Mouse (Mus musculus) hindbrain, embryonic 11.5 days (tissue): ENCODE measurements around the gene Ripply1. TPM values are rescaled to one million over a fixed set of nuclear protein-coding genes. Genes with fewer than 3 reads are reported as not detected.

Experiments
- ATAC-seq: fragments of 200-750 bp; cut with Nextera tagmentation; 2 replicates; pipeline ENCODE4 v1.8.0; 2017; ENCODE audit warnings: mild to moderate bottlenecking, moderate TSS enrichment, moderate library complexity; ENCODE audit not compliant: low FRiP score
- DNase-seq: peaks from one replicate; pipeline ENCODE4 v3.0.0-alpha.2; 2015; ENCODE audit warnings: low spot score
- H3K27ac ChIP-seq: fragments of 300-500 bp; sonication (generic); 2 replicates; pipeline ENCODE4 v1.5.1; 2014; ENCODE audit warnings: mild to moderate bottlenecking, low read depth, low read length
- H3K27me3 ChIP-seq: fragments of 300-500 bp; sonication (generic); 2 replicates; pipeline ENCODE4 v1.6.1; 2014; ENCODE audit warnings: mild to moderate bottlenecking, low read length, moderate library complexity, mixed read lengths; ENCODE audit not compliant: control insufficient read depth, insufficient read depth
- H3K36me3 ChIP-seq: fragments of 300-500 bp; sonication (generic); 2 replicates; pipeline ENCODE4 v1.6.1; 2014; ENCODE audit warnings: mild to moderate bottlenecking, low read length, moderate library complexity, mixed read lengths; ENCODE audit not compliant: control insufficient read depth, insufficient read depth
- H3K4me1 ChIP-seq: fragments of 300-500 bp; sonication (generic); replicated peaks from 2 replicates; pipeline ENCODE4 v1.6.1; 2014; ENCODE audit warnings: low read length, mixed read lengths; ENCODE audit not compliant: control insufficient read depth, insufficient read depth
- H3K4me2 ChIP-seq: fragments of 300-500 bp; sonication (generic); replicated peaks from 2 replicates; pipeline ENCODE4 v1.6.1; 2014; ENCODE audit warnings: mild to moderate bottlenecking, low read depth, low read length
- H3K4me3 ChIP-seq: fragments of 300-500 bp; sonication (generic); 2 replicates; pipeline ENCODE4 v1.5.1; 2014; ENCODE audit warnings: low read depth, low read length
- H3K9ac ChIP-seq: fragments of 300-500 bp; sonication (generic); 2 replicates; pipeline ENCODE4 v1.6.1; 2014; ENCODE audit warnings: low read depth, low read length
- H3K9me3 ChIP-seq: fragments of 300-500 bp; sonication (generic); 2 replicates; pipeline ENCODE4 v1.6.1; 2016; ENCODE audit warnings: low read length; ENCODE audit not compliant: control insufficient read depth
- WGBS: fragments of 180-500 bp; shearing (Covaris S2); extraction: QIAGEN DNeasy Blood & Tissue Kit; methylation state at CpG from one replicate; pipeline ENCODE4 v1.1.7; 2014; 5-methylcytosine and 5-hydroxymethylcytosine counted together
- polyA plus RNA-seq: library from polyadenylated mRNA; unstranded; fragments of >200 nt; fragmentation: Nextera tagmentation; extraction: Ambion mirVana; gene quantifications from 2 replicates; pipeline ENCODE4 v1.2.1, GENCODE M21; 2014

The Ripply1 gene
- not detected in 2 replicates for polyA plus RNA-seq

- Histone ChIP-seq H3K27ac (no peak within 1 kb of the TSS), H3K4me3 (no peak within 1 kb of the TSS), H3K4me2 (no peak within 1 kb of the TSS), H3K36me3 (no peaks in the 10 kb centered on the region), H3K9ac (no peak within 1 kb of the TSS), H3K9me3 (no peaks in the 10 kb centered on the region), H3K4me1 (0 out of 2 replicates have a peak, but pooled peaks cover 2% of the 10 kb centered on the region), H3K27me3 (peaks cover 2% of the 10 kb centered on the region; the same call in 1 of the 2 replicates)
- ATAC-seq = peak; percentile 60; the same call in 1 of the 2 replicates
- WGBS = 28% methylated on average over 6 of the region's 6 CpGs
- peak; percentile 4 for DNase-seq
Measured at GRCm38 (mm10) chrX:139782278-139783044, at the start of gene Ripply1. Ripply1 (minus strand) TSS chrX:139782353.

GRCm38 (mm10) chrX:139828363-139829092 lies 46.4 kb upstream of the Ripply1 start:
- WGBS = 93% methylated on average over 6 of the region's 6 CpGs
- Histone ChIP-seq H3K27me3 (no peaks in the 10 kb centered on the region), H3K4me2 (no peak overlapping the region), H3K27ac (no peak overlapping the region), H3K9me3 (no peaks in the 10 kb centered on the region), H3K9ac (no peak overlapping the region), H3K4me3 (no peak overlapping the region), H3K4me1 (no peaks in the 10 kb centered on the region), H3K36me3 (no peaks in the 10 kb centered on the region)
- DNase-seq = no peak
- ATAC-seq = no peak

GRCm38 (mm10) chrX:139826926-139827325 lies 44.8 kb upstream of the Ripply1 start:
- H3K4me3 ChIP-seq = no peak overlapping the region
- H3K4me1 ChIP-seq = no peaks in the 10 kb centered on the region
- no peaks in the 10 kb centered on the region for H3K9me3 ChIP-seq
- no peak overlapping the region for H3K27ac ChIP-seq
- WGBS = 89% methylated on average over 4 of the region's 4 CpGs
- no peaks in the 10 kb centered on the region for H3K36me3 ChIP-seq
- ATAC-seq (no peak), DNase-seq (no peak)
- H3K27me3 ChIP-seq = no peaks in the 10 kb centered on the region
- H3K4me2 ChIP-seq = no peak overlapping the region
- no peak overlapping the region for H3K9ac ChIP-seq

- H3K4me2 ChIP-seq = no peak overlapping the region
- 92% methylated on average over 1 of the region's 1 CpGs for WGBS
- no peaks in the 10 kb centered on the region for H3K4me1 ChIP-seq
- no peaks in the 10 kb centered on the region for H3K9me3 ChIP-seq
- H3K27me3 ChIP-seq = no peaks in the 10 kb centered on the region
- DNase-seq = no peak
- H3K9ac ChIP-seq = no peak overlapping the region
- no peak overlapping the region for H3K4me3 ChIP-seq
- no peaks in the 10 kb centered on the region for H3K36me3 ChIP-seq
- no peak for ATAC-seq
- no peak overlapping the region for H3K27ac ChIP-seq
Measured at GRCm38 (mm10) chrX:139825402-139825801, 43.2 kb upstream of the Ripply1 start.

GRCm38 (mm10) chrX:139815201-139815600 lies 33.0 kb upstream of the Ripply1 start:
- Histone ChIP-seq H3K4me1 (no peaks in the 10 kb centered on the region), H3K27ac (no peak overlapping the region), H3K9me3 (no peaks in the 10 kb centered on the region), H3K27me3 (0 out of 2 replicates have a peak, but pooled peaks cover 2% of the 10 kb centered on the region), H3K4me3 (no peak overlapping the region), H3K9ac (no peak overlapping the region), H3K4me2 (no peak overlapping the region), H3K36me3 (no peaks in the 10 kb centered on the region)
- DNase-seq (no peak), ATAC-seq (no peak)
- WGBS = 80% methylated on average over 5 of the region's 5 CpGs

GRCm38 (mm10) chrX:139814018-139814635 lies 32.0 kb upstream of the Ripply1 start:
- H3K27me3 ChIP-seq = 0 out of 2 replicates have a peak, but pooled peaks cover 2% of the 10 kb centered on the region
- 90% methylated on average over 8 of the region's 8 CpGs for WGBS

GRCm38 (mm10) chrX:139813299-139814002 lies 31.3 kb upstream of the Ripply1 start:
- Histone ChIP-seq H3K27ac (no peak overlapping the region), H3K27me3 (0 out of 2 replicates have a peak, but pooled peaks cover 2% of the 10 kb centered on the region), H3K36me3 (no peaks in the 10 kb centered on the region), H3K9ac (no peak overlapping the region), H3K4me1 (no peaks in the 10 kb centered on the region), H3K9me3 (no peaks in the 10 kb centered on the region), H3K4me3 (no peak overlapping the region), H3K4me2 (no peak overlapping the region)
- 69% methylated on average over 9 of the region's 9 CpGs for WGBS
- DNase-seq (no peak), ATAC-seq (no peak)

More at GRCm38 (mm10) chrX:139814018-139814635, 32.0 kb upstream of the Ripply1 start:
- no peak overlapping the region for H3K4me2 ChIP-seq
- no peak overlapping the region for H3K9ac ChIP-seq
- no peaks in the 10 kb centered on the region for H3K4me1 ChIP-seq
- H3K36me3 ChIP-seq = no peaks in the 10 kb centered on the region
- no peak overlapping the region for H3K4me3 ChIP-seq
- no peak for ATAC-seq
- no peaks in the 10 kb centered on the region for H3K9me3 ChIP-seq
- no peak for DNase-seq
- no peak overlapping the region for H3K27ac ChIP-seq

- Histone ChIP-seq H3K4me2 (no peak overlapping the region), H3K4me3 (no peak overlapping the region), H3K9ac (no peak overlapping the region), H3K4me1 (no peaks in the 10 kb centered on the region), H3K27ac (no peak overlapping the region), H3K27me3 (0 out of 2 replicates have a peak, but pooled peaks cover 2% of the 10 kb centered on the region), H3K9me3 (no peaks in the 10 kb centered on the region), H3K36me3 (no peaks in the 10 kb centered on the region)
- no peak for DNase-seq
- ATAC-seq = no peak
- WGBS = 63% methylated on average over 3 of the region's 3 CpGs
Measured at GRCm38 (mm10) chrX:139812636-139813298, 30.6 kb upstream of the Ripply1 start.
